Mouse (Mus musculus): ENCODE results near the gene Mdm2. TPM values are rescaled to one million over a fixed set of nuclear protein-coding genes. Genes with fewer than 3 reads are reported as not detected.
"Not testable (repeated sequence)": the region's sequence is repeated elsewhere in the genome, so short reads cannot be mapped to it uniquely, and the experiment has no call there.

The Mdm2 gene
- polyA plus RNA-seq, 1 experiment, result 22.9 TPM

- Histone ChIP-seq H3K4me1 (ENCODE audit: control insufficient read depth, insufficient read depth, low read length) (peaks cover 3% of the 10 kb centered on the region; the same call in 1 of the 2 replicates), H3K27ac (ENCODE audit: insufficient read depth, low read depth, low read length) (peak overlapping the region; percentile 13), H3K4me3 (ENCODE audit: insufficient read depth, low read depth, low read length) (no peak overlapping the region), H3K27me3 (replicated peaks; ENCODE audit: control insufficient read depth, insufficient read depth, low read length) (no peaks in the 10 kb centered on the region), H3K36me3 (ENCODE audit: control insufficient read depth, insufficient read depth, low read length) (no peaks in the 10 kb centered on the region)
- peak; percentile 83 for DNase-seq
- TF ChIP-seq CTCF (conservative IDR thresholded peaks at IDR 0.05; ENCODE audit: insufficient read depth, insufficient read length, low read depth, low read length) (no peak), POLR2A (IDR thresholded peaks at IDR 0.05; ENCODE audit: low read depth, low read length) (no peak)
- 69% methylated on average over 4 of the region's 4 CpGs for WGBS
Measured at GRCm38 (mm10) chr10:117737075-117737474, 26.5 kb upstream of the Mdm2 start.

DNA sequence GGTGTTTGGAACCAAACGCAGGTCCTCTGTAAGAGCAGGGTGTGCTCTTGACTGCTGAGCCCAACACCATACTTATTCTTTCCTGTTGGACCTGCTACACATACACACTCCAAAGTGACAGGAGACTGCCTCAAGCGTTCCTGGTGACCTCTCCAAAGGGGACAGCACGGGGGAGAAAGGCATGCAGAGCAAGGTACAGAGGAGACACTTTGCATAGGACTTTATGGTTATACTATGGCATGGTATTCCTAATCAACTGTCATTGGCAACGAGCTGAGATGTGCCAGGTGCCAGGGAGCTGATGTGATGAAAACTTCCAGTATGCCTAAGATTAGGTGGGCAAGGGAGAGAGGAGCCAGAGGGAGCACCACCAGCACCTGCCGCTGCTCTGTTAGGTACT is 26.0 kb upstream of the Mdm2 start:
- Histone ChIP-seq H3K27ac (ENCODE audit: insufficient read depth, low read depth, low read length) (peak overlapping the region; percentile 13), H3K4me3 (ENCODE audit: insufficient read depth, low read depth, low read length) (no peak overlapping the region), H3K4me1 (ENCODE audit: control insufficient read depth, insufficient read depth, low read length) (peaks cover 6% of the 10 kb centered on the region; the same call in 1 of the 2 replicates), H3K36me3 (ENCODE audit: control insufficient read depth, insufficient read depth, low read length) (no peaks in the 10 kb centered on the region), H3K27me3 (replicated peaks; ENCODE audit: control insufficient read depth, insufficient read depth, low read length) (no peaks in the 10 kb centered on the region)
- no peak for DNase-seq
- WGBS, result 88% methylated on average over 5 of the region's 5 CpGs
- TF ChIP-seq POLR2A (IDR thresholded peaks at IDR 0.05; ENCODE audit: low read depth, low read length) (no peak), CTCF (conservative IDR thresholded peaks at IDR 0.05; ENCODE audit: insufficient read depth, insufficient read length, low read depth, low read length) (no peak)

DNA sequence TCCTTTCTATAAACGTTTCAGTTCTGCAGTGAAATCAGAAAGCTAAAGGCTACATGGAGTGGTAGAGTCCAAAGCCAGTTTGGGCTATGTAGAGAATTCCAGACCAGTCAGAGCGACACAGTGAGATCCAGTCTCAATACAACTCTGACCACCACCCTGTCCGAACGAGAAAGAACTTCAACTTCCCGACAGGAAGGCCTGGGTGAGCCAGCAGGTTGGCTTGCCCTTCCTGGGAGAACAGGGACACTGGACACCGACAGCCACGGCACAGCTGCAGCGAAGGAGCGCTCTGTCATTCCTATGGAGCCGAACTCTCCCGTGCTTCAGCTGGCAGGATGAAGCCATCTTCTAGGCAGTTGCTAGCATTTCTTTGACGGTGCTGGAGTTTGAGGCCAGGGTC is 24.8 kb upstream of the Mdm2 start:
- DNase-seq; H3K4me3 ChIP-seq (ENCODE audit: insufficient read depth, low read depth, low read length); H3K4me1 ChIP-seq (ENCODE audit: control insufficient read depth, insufficient read depth, low read length); H3K36me3 ChIP-seq (ENCODE audit: control insufficient read depth, insufficient read depth, low read length); H3K27me3 ChIP-seq (replicated peaks; ENCODE audit: control insufficient read depth, insufficient read depth, low read length): not testable (repeated sequence)
- WGBS, result 88% methylated on average over 12 of the region's 12 CpGs
- 0 out of 2 replicates have a peak overlapping the region, but pooled peaks have one; percentile 16 for H3K27ac ChIP-seq (ENCODE audit: insufficient read depth, low read depth, low read length)

GRCm38 (mm10) chr10:117734104-117734852 is 23.7 kb upstream of the Mdm2 start:
- H3K4me3 ChIP-seq (ENCODE audit: insufficient read depth, low read depth, low read length); H3K27me3 ChIP-seq (replicated peaks; ENCODE audit: control insufficient read depth, insufficient read depth, low read length); H3K36me3 ChIP-seq (ENCODE audit: control insufficient read depth, insufficient read depth, low read length); H3K4me1 ChIP-seq (ENCODE audit: control insufficient read depth, insufficient read depth, low read length); H3K27ac ChIP-seq (ENCODE audit: insufficient read depth, low read depth, low read length): not testable (repeated sequence)
- 54% methylated on average over 10 of the region's 10 CpGs for WGBS
- DNase-seq, result peak; percentile 81

DNA sequence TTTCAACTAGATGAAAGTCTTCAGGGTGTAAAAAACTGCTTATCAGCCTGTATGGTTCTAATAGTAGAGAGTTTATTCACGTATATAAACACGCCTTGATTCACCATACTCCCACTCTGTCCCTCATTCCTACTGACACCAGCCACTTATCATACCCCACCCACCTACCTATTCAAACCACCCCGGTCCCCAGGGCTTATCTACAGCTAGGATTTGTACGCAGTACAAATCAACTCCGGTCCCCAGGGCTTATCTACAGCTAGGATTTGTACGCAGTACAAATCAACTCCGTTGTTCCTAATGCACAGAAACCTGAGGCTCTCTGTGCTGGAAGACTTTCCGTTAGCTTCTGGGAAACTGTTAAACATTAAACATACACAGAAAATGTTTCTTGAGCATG is 23.1 kb upstream of the Mdm2 start:
- not testable (repeated sequence) for H3K27me3 ChIP-seq (replicated peaks; ENCODE audit: control insufficient read depth, insufficient read depth, low read length); H3K36me3 ChIP-seq (ENCODE audit: control insufficient read depth, insufficient read depth, low read length); H3K4me1 ChIP-seq (ENCODE audit: control insufficient read depth, insufficient read depth, low read length); H3K27ac ChIP-seq (ENCODE audit: insufficient read depth, low read depth, low read length); H3K4me3 ChIP-seq (ENCODE audit: insufficient read depth, low read depth, low read length); DNase-seq
- WGBS, result 65% methylated on average over 8 of the region's 8 CpGs

DNA sequence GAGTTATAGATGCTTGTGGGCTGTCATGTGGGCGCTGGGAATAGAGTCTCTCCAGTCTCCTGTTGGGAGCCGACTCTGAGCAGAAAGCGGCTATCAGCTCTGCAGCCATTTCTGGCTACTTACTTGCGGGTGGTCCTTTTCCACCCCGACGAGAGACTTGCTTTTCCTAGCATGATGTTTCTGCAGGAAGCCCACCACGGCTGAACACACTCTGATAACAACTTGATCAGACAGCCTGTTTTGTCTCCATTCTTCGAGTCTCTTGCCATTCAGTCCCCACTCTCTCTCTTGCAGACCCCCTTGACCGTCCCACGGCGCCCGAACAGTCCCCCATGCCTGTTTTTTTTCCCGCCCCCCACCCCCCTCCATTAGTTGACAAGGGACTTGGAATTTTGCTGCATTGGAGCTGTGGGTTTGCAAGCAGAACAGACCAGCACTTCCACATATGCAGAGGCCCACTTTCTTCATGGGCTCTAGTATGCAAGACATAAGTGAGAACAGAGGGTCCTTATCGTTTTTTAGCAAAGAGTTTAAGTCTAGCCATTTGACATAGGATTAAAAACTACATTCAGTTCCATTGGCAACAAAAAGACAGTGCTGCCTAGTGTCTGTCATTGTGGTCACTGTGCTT is 22.5 kb upstream of the Mdm2 start:
- Histone ChIP-seq H3K4me3 (ENCODE audit: insufficient read depth, low read depth, low read length) (no peak overlapping the region), H3K36me3 (ENCODE audit: control insufficient read depth, insufficient read depth, low read length) (no peaks in the 10 kb centered on the region), H3K27me3 (replicated peaks; ENCODE audit: control insufficient read depth, insufficient read depth, low read length) (no peaks in the 10 kb centered on the region), H3K4me1 (ENCODE audit: control insufficient read depth, insufficient read depth, low read length) (peaks cover 5% of the 10 kb centered on the region; the same call in 1 of the 2 replicates), H3K27ac (ENCODE audit: insufficient read depth, low read depth, low read length) (no peak overlapping the region)
- TF ChIP-seq POLR2A (IDR thresholded peaks at IDR 0.05; ENCODE audit: low read depth, low read length) (no peak), CTCF (conservative IDR thresholded peaks at IDR 0.05; ENCODE audit: insufficient read depth, insufficient read length, low read depth, low read length) (no peak)
- no peak for DNase-seq
- 87% methylated on average over 14 of the region's 14 CpGs for WGBS

GRCm38 (mm10) chr10:117732184-117732583 is 21.6 kb upstream of the Mdm2 start:
- no peaks in the 10 kb centered on the region for H3K36me3 ChIP-seq (ENCODE audit: control insufficient read depth, insufficient read depth, low read length)
- H3K4me3 ChIP-seq (ENCODE audit: insufficient read depth, low read depth, low read length), result no peak overlapping the region
- 94% methylated on average over 5 of the region's 5 CpGs for WGBS
- H3K4me1 ChIP-seq (ENCODE audit: control insufficient read depth, insufficient read depth, low read length), result peaks cover 5% of the 10 kb centered on the region; the same call in 1 of the 2 replicates
- no peak for TF ChIP-seq CTCF (conservative IDR thresholded peaks at IDR 0.05; ENCODE audit: insufficient read depth, insufficient read length, low read depth, low read length)
- no peak for TF ChIP-seq POLR2A (IDR thresholded peaks at IDR 0.05; ENCODE audit: low read depth, low read length)
- H3K27me3 ChIP-seq (replicated peaks; ENCODE audit: control insufficient read depth, insufficient read depth, low read length), result no peaks in the 10 kb centered on the region
- no peak overlapping the region for H3K27ac ChIP-seq (ENCODE audit: insufficient read depth, low read depth, low read length)
- no peak for DNase-seq
